Mouse (Mus musculus) thymus, adult 2 months (tissue): Measurements from ENCODE around the gene Cacna1c. TPM values are rescaled to one million over a fixed set of nuclear protein-coding genes. Genes with fewer than 3 reads are reported as not detected.

Experiments used
- DNase-seq: peaks from one replicate; pipeline ENCODE4 v3.0.0; 2021
- H3K27ac ChIP-seq: fragments of 200-500 bp; 2 replicates; pipeline ENCODE4 v1.5.1; 2012; ENCODE audit warnings: low read length, control low read depth; ENCODE audit not compliant: control insufficient read depth, insufficient read depth
- H3K27me3 ChIP-seq: fragments of 200-500 bp; 2 replicates; pipeline ENCODE4 v1.6.1; 2012; ENCODE audit warnings: mild to moderate bottlenecking, low read length, moderate library complexity, mixed read lengths; ENCODE audit not compliant: control insufficient read depth, insufficient read depth
- H3K36me3 ChIP-seq: fragments of 200-500 bp; 2 replicates; pipeline ENCODE4 v1.6.1; 2012; ENCODE audit warnings: mild to moderate bottlenecking, low read length, moderate library complexity; ENCODE audit not compliant: control insufficient read depth, insufficient read depth
- H3K4me1 ChIP-seq: fragments of 200-500 bp; replicated peaks from 2 replicates; pipeline ENCODE4 v1.6.1; 2012; ENCODE audit warnings: low read length; ENCODE audit not compliant: control insufficient read depth, insufficient read depth
- H3K4me3 ChIP-seq: fragments of 200-500 bp; 2 replicates; pipeline ENCODE4 v1.5.1; 2012; ENCODE audit warnings: mild to moderate bottlenecking, low read length, control low read depth, moderate library complexity; ENCODE audit not compliant: control insufficient read depth, insufficient read depth
- CTCF ChIP-seq: fragments of 200-500 bp; IDR thresholded peaks from 2 replicates; pipeline ENCODE4 v1.5.1; 2012; ENCODE audit warnings: mild to moderate bottlenecking, control low read depth, low read length, moderate library complexity, borderline replicate concordance; ENCODE audit not compliant: control insufficient read depth, poor library complexity, insufficient read depth; ENCODE audit errors: extremely low read depth
- POLR2A ChIP-seq: fragments of 200-500 bp; IDR thresholded peaks from 2 replicates; pipeline ENCODE4 v1.6.1; 2012; ENCODE audit warnings: mild to moderate bottlenecking, low read length, control low read depth, moderate library complexity; ENCODE audit not compliant: control insufficient read depth, poor library complexity, insufficient read depth; ENCODE audit errors: extremely low read depth
- WGBS: fragments of 180-500 bp; shearing (Covaris S2); methylation state at CpG from one replicate; pipeline ENCODE4 v1.1.7; 2018; 5-methylcytosine and 5-hydroxymethylcytosine counted together
- polyA plus RNA-seq: library from polyadenylated mRNA; depleted of rRNA; stranded (reverse); fragments of >200 nt; gene quantifications from 2 replicates; pipeline ENCODE4 v1.2.3, GENCODE M21; 2012

The Cacna1c gene
- polyA plus RNA-seq, 1 experiment, result 4.8 TPM

- 92% methylated on average over 9 of the region's 9 CpGs for WGBS
- peaks cover 6% of the 10 kb centered on the region; the same call in 1 of the 2 replicates for H3K27me3 ChIP-seq
- H3K27ac ChIP-seq, result no peak overlapping the region
- H3K4me1 ChIP-seq, result no peaks in the 10 kb centered on the region; the same call in 1 of the 2 replicates
- no peaks in the 10 kb centered on the region for H3K36me3 ChIP-seq
- TF ChIP-seq CTCF, result no peak
- TF ChIP-seq POLR2A, result no peak
- DNase-seq, result no peak
- H3K4me3 ChIP-seq, result no peak overlapping the region
Observed at GRCm38 (mm10) chr6:119102936-119103335, 93.3 kb downstream of the Cacna1c start.

- Histone ChIP-seq H3K27ac (no peak overlapping the region), H3K27me3 (no peaks in the 10 kb centered on the region), H3K36me3 (no peaks in the 10 kb centered on the region), H3K4me3 (no peak overlapping the region), H3K4me1 (no peaks in the 10 kb centered on the region)
- WGBS, result 79% methylated on average over 2 of the region's 2 CpGs
- no peak for DNase-seq
- TF ChIP-seq CTCF (no peak), POLR2A (no peak)
Observed at GRCm38 (mm10) chr6:119099333-119099732, 96.9 kb downstream of the Cacna1c start.

- TF ChIP-seq CTCF (no peak), POLR2A (no peak)
- DNase-seq, result no peak
- Histone ChIP-seq H3K4me3 (no peak overlapping the region), H3K4me1 (no peaks in the 10 kb centered on the region), H3K36me3 (no peaks in the 10 kb centered on the region), H3K27me3 (no peaks in the 10 kb centered on the region), H3K27ac (no peak overlapping the region)
- WGBS, result 88% methylated on average over 7 of the region's 7 CpGs
Observed at GRCm38 (mm10) chr6:119096481-119096880, 99.7 kb downstream of the Cacna1c start.

GRCm38 (mm10) chr6:119095081-119095480 lies 101.1 kb downstream of the Cacna1c start:
- H3K27ac ChIP-seq, result no peak overlapping the region
- no peaks in the 10 kb centered on the region for H3K36me3 ChIP-seq
- WGBS, result 87% methylated on average over 6 of the region's 6 CpGs
- H3K4me3 ChIP-seq, result no peak overlapping the region
- TF ChIP-seq CTCF, result no peak
- TF ChIP-seq POLR2A, result no peak
- no peaks in the 10 kb centered on the region for H3K27me3 ChIP-seq
- H3K4me1 ChIP-seq, result no peaks in the 10 kb centered on the region
- no peak for DNase-seq

- no peak overlapping the region for H3K27ac ChIP-seq
- no peaks in the 10 kb centered on the region for H3K36me3 ChIP-seq
Observed at GRCm38 (mm10) chr6:119089173-119089572, 107.0 kb downstream of the Cacna1c start.

GRCm38 (mm10) chr6:119088381-119088780 lies 107.8 kb downstream of the Cacna1c start:
- no peaks in the 10 kb centered on the region for H3K4me1 ChIP-seq
- no peaks in the 10 kb centered on the region for H3K36me3 ChIP-seq
- no peak overlapping the region for H3K4me3 ChIP-seq
- DNase-seq, result no peak
- TF ChIP-seq CTCF (no peak), POLR2A (no peak)
- no peaks in the 10 kb centered on the region for H3K27me3 ChIP-seq
- no peak overlapping the region for H3K27ac ChIP-seq
- WGBS, result 43% methylated on average over 8 of the region's 8 CpGs

More at GRCm38 (mm10) chr6:119089173-119089572, 107.0 kb downstream of the Cacna1c start:
- no peak for DNase-seq
- Histone ChIP-seq H3K4me1 (no peaks in the 10 kb centered on the region), H3K27me3 (no peaks in the 10 kb centered on the region), H3K4me3 (no peak overlapping the region)
- WGBS, result 87% methylated on average over 8 of the region's 8 CpGs
- TF ChIP-seq CTCF (no peak), POLR2A (no peak)

- DNase-seq, result no peak
- no peak overlapping the region for H3K4me3 ChIP-seq
- no peaks in the 10 kb centered on the region for H3K36me3 ChIP-seq
- WGBS, result 93% methylated on average over 8 of the region's 8 CpGs
- TF ChIP-seq POLR2A (no peak), CTCF (no peak)
- H3K4me1 ChIP-seq, result no peaks in the 10 kb centered on the region
- no peaks in the 10 kb centered on the region for H3K27me3 ChIP-seq
- no peak overlapping the region for H3K27ac ChIP-seq
Observed at GRCm38 (mm10) chr6:119087919-119088318, 108.3 kb downstream of the Cacna1c start.
